Mouse (Mus musculus): Measurements from ENCODE around the gene Bicra. TPM values are rescaled to one million over a fixed set of nuclear protein-coding genes. Genes with fewer than 3 reads are reported as not detected.

Gene Bicra
- total and polyA plus RNA-seq, 2 experiments from 2014 or later, result 4.1 to 7.0 TPM

DNA sequence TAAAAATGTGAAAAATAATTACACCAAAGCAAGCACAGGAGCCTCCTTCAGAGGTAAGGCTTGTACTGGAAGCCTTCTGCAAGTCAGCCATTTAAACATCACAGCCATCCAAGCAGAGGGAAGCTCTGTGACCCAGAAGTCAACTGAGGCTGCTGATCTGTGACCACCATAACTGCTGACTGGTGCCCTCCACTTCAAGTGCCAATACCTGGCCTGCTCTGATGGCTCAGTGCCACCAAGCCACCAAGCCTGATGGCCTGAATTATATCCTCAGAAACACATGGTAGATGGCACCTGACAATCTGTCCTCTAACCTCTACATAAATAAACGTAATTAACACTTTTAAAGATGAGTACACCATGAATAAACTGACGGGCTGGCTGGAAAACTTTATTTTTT lies 6.5 kb downstream of the Bicra start:
- Histone ChIP-seq H3K9me3 (ENCODE audit: low read length) (no peaks in the 10 kb centered on the region), H3K4me1 (ENCODE audit: insufficient read depth, low read length) (peaks cover 11% of the 10 kb centered on the region; the same call in 1 of the 2 replicates), H3K9ac (replicated peaks; ENCODE audit: low read length, poor library complexity, severe bottlenecking) (no peak overlapping the region), H3K4me3 (ENCODE audit: low read depth, low read length) (no peak overlapping the region), H3K27me3 (ENCODE audit: insufficient read depth, low read length) (no peaks in the 10 kb centered on the region), H3K36me3 (ENCODE audit: insufficient read depth, low read length) (0 out of 2 replicates have a peak, but pooled peaks cover 2% of the 10 kb centered on the region), H3K4me2 (ENCODE audit: low read depth, low read length, poor library complexity, severe bottlenecking) (no peak overlapping the region), H3K27ac (ENCODE audit: low read depth, low read length) (no peak overlapping the region)
- WGBS, result 90% methylated on average over 2 of the region's 2 CpGs
- DNase-seq (ENCODE audit: low spot score) (no peak), ATAC-seq (ENCODE audit: low FRiP score) (no peak)
- no peak for TF ChIP-seq CTCF (IDR thresholded peaks at IDR 0.05)

DNA sequence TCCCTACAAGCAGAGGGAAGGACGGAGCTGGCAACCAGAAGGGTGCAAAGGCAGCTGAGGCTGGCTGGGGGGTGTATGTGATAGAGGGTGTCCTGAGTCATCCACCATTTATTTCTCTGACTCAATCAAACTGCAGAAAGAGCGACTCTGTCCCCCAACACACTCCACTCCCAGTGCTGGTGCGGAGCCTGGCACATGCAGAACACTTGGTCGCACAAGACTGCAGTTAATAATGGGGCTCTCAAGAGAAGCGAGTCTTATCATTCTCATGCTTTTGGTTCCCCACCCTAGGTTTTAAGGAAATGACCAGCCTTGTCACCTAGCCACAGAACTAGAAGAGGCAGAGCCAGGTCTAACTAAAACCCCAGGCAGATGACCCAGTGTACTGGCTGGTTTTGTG lies 8.4 kb downstream of the Bicra start:
- TF ChIP-seq CTCF (IDR thresholded peaks at IDR 0.05), result no peak
- no peak for ATAC-seq (ENCODE audit: low FRiP score)
- H3K36me3 ChIP-seq (ENCODE audit: insufficient read depth, low read length), result 0 out of 2 replicates have a peak, but pooled peaks cover 2% of the 10 kb centered on the region
- WGBS, result 97% methylated on average over 5 of the region's 5 CpGs
- H3K9me3 ChIP-seq (ENCODE audit: low read length), result no peaks in the 10 kb centered on the region
- H3K4me2 ChIP-seq (ENCODE audit: low read depth, low read length, poor library complexity, severe bottlenecking), result no peak overlapping the region
- H3K27me3 ChIP-seq (ENCODE audit: insufficient read depth, low read length), result no peaks in the 10 kb centered on the region
- H3K27ac ChIP-seq (ENCODE audit: low read depth, low read length), result no peak overlapping the region
- no peaks in the 10 kb centered on the region for H3K4me1 ChIP-seq (ENCODE audit: insufficient read depth, low read length)
- no peak overlapping the region for H3K9ac ChIP-seq (replicated peaks; ENCODE audit: low read length, poor library complexity, severe bottlenecking)
- H3K4me3 ChIP-seq (ENCODE audit: low read depth, low read length), result no peak overlapping the region
- no peak for DNase-seq (ENCODE audit: low spot score)

DNA sequence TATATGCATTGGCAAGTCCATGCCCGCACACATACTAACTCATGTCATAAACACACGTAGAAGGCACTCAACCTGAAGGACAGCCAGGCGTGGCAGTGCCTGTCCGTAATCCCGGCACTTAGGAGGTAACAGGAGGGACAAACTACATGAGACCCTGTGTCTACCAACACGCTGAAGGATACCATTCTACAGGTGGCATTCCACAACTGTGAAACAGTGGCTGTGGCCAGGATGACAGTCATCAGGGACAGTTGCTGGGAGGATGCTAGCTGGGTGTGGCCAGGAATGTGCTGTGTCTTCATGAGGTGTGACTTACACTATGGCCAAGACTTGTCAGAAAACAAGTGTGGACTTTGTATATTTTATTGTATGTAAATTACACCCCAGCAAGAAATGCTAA lies 10.7 kb downstream of the Bicra start:
- Histone ChIP-seq H3K27ac (ENCODE audit: low read depth, low read length) (no peak overlapping the region), H3K4me1 (ENCODE audit: insufficient read depth, low read length) (no peaks in the 10 kb centered on the region), H3K4me2 (ENCODE audit: low read depth, low read length, poor library complexity, severe bottlenecking) (no peak overlapping the region), H3K36me3 (ENCODE audit: insufficient read depth, low read length) (no peaks in the 10 kb centered on the region), H3K9ac (replicated peaks; ENCODE audit: low read length, poor library complexity, severe bottlenecking) (no peak overlapping the region), H3K9me3 (ENCODE audit: low read length) (no peaks in the 10 kb centered on the region), H3K4me3 (ENCODE audit: low read depth, low read length) (no peak overlapping the region), H3K27me3 (ENCODE audit: insufficient read depth, low read length) (no peaks in the 10 kb centered on the region)
- TF ChIP-seq CTCF (IDR thresholded peaks at IDR 0.05), result no peak
- DNase-seq (ENCODE audit: low spot score), result no peak
- ATAC-seq (ENCODE audit: low FRiP score), result no peak
- WGBS, result 94% methylated on average over 6 of the region's 6 CpGs

DNA sequence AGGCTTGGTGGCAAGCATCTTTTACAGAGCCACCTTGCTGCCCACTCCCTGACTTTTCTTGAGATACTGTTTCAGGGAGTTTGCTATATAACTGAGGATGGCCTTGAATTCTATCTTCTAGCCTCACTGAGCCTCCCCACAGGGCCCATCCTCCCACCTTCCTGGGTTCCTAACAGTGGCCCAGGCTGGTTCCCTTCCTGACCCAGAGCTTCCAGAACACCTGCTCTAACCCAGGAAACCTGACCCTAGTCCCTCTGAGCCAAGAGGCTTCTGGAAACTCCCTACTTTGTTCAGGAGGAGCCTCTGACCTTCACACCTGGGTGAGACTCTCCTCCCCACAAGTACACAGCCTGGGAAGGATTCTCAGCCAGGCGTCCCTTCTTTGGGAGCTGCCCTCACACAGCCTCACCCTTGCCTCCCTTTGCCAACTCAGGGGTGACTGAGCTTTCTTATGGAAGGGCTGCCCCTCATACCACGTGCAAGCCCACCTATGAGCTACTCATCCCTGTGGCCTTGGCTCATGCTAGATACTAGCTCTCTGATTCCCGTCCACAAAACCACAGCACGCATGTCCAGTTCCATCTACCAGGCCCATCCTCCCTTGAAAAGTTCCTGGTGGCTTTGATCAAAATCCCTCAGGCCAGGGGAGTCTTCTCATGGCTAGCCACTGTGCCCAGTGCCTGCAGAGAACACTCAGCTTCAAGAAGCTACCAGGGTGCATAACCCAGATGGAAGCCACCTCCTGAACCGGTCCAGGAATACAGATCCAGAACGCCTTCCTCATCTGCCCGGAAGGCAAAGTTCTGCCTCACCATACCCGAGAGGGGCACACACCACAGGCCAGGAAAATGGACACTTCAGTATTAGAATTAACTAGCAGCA lies 13.9 kb downstream of the Bicra start:
- TF ChIP-seq CTCF (IDR thresholded peaks at IDR 0.05), result no peak
- no peaks in the 10 kb centered on the region for H3K4me1 ChIP-seq (ENCODE audit: insufficient read depth, low read length)
- 97% methylated on average over 8 of the region's 8 CpGs for WGBS

DNA sequence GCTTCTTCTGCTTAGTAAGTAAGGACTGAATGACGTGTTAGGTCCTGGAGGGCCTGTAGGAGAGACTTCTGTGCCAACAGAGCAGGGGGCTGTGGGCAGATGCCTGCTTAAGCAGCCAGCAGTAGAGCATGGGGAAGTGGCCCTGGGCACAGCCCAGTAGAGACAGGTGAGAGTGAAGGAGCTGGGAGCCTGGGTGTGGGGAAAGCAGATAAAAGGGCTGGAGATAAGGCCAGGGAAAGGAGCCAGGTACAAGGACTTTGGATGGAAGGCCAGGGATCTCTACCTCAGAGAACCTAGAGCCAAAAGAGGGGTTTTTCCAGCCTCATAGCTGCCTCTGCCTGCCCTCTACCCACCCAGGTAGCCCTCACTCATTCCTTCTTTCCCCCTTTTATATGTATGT lies 14.7 kb downstream of the Bicra start:
- Histone ChIP-seq H3K4me3 (ENCODE audit: low read depth, low read length) (no peak overlapping the region), H3K9ac (replicated peaks; ENCODE audit: low read length, poor library complexity, severe bottlenecking) (no peak overlapping the region), H3K27ac (ENCODE audit: low read depth, low read length) (no peak overlapping the region), H3K27me3 (ENCODE audit: insufficient read depth, low read length) (no peaks in the 10 kb centered on the region), H3K36me3 (ENCODE audit: insufficient read depth, low read length) (no peaks in the 10 kb centered on the region), H3K9me3 (ENCODE audit: low read length) (no peaks in the 10 kb centered on the region), H3K4me1 (ENCODE audit: insufficient read depth, low read length) (no peaks in the 10 kb centered on the region), H3K4me2 (ENCODE audit: low read depth, low read length, poor library complexity, severe bottlenecking) (no peak overlapping the region)
- no peak for ATAC-seq (ENCODE audit: low FRiP score)
- TF ChIP-seq CTCF (IDR thresholded peaks at IDR 0.05), result no peak
- no peak for DNase-seq (ENCODE audit: low spot score)
- WGBS, result 100% methylated on average over 1 of the region's 1 CpGs

More for the DNA sequence above, 13.9 kb downstream of the Bicra start:
- H3K27ac ChIP-seq (ENCODE audit: low read depth, low read length), result no peak overlapping the region
- no peaks in the 10 kb centered on the region for H3K9me3 ChIP-seq (ENCODE audit: low read length)
- no peak overlapping the region for H3K9ac ChIP-seq (replicated peaks; ENCODE audit: low read length, poor library complexity, severe bottlenecking)
- no peaks in the 10 kb centered on the region for H3K27me3 ChIP-seq (ENCODE audit: insufficient read depth, low read length)
- no peak for DNase-seq (ENCODE audit: low spot score)
- no peak for ATAC-seq (ENCODE audit: low FRiP score)
- no peaks in the 10 kb centered on the region for H3K36me3 ChIP-seq (ENCODE audit: insufficient read depth, low read length)
- no peak overlapping the region for H3K4me2 ChIP-seq (ENCODE audit: low read depth, low read length, poor library complexity, severe bottlenecking)
- H3K4me3 ChIP-seq (ENCODE audit: low read depth, low read length), result no peak overlapping the region

DNA sequence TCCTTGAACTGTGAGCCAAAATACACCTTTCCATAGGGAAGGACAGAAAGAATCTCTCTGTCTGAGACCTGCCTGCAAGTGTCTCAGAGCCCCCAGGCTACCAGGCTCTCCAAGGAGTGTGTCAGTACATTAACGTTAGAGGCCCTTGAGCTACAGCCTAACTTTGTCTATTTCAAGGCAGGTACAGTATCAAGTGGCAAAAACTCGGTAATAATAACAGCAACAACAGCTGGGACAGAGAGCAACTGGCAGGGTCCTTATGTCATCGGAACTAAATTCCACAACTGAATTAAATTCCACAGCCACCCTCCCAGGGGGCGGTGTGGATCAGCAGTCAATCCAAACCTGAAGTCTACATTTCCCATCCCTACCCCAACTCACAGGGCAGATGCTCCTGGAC lies 16.6 kb downstream of the Bicra start:
- TF ChIP-seq CTCF (IDR thresholded peaks at IDR 0.05), result no peak
- no peak overlapping the region for H3K4me3 ChIP-seq (ENCODE audit: low read depth, low read length)
- no peaks in the 10 kb centered on the region for H3K36me3 ChIP-seq (ENCODE audit: insufficient read depth, low read length)
- H3K27ac ChIP-seq (ENCODE audit: low read depth, low read length), result no peak overlapping the region
- no peak overlapping the region for H3K9ac ChIP-seq (replicated peaks; ENCODE audit: low read length, poor library complexity, severe bottlenecking)
- H3K4me2 ChIP-seq (ENCODE audit: low read depth, low read length, poor library complexity, severe bottlenecking), result no peak overlapping the region
- H3K4me1 ChIP-seq (ENCODE audit: insufficient read depth, low read length), result no peaks in the 10 kb centered on the region
- ATAC-seq (ENCODE audit: low FRiP score) (no peak), DNase-seq (ENCODE audit: low spot score) (no peak)
- H3K27me3 ChIP-seq (ENCODE audit: insufficient read depth, low read length), result no peaks in the 10 kb centered on the region
- 92% methylated on average over 4 of the region's 4 CpGs for WGBS
- H3K9me3 ChIP-seq (ENCODE audit: low read length), result no peaks in the 10 kb centered on the region

Measured in midbrain, postnatal 0 days (tissue).